Mouse (Mus musculus): Measurements from ENCODE around the gene Bcl9. TPM values are rescaled to one million over a fixed set of nuclear protein-coding genes. Genes with fewer than 3 reads are reported as not detected.

Bcl9 gene
- polyA plus RNA-seq, 1 experiment: 22.7 TPM

- Histone ChIP-seq H3K27ac (ENCODE audit: insufficient read depth, low read length) (no peak overlapping the region), H3K4me3 (replicated peaks; ENCODE audit: insufficient read depth, low read depth, low read length) (no peak overlapping the region), H3K27me3 (ENCODE audit: control insufficient read depth, insufficient read depth, low read length) (no peaks in the 10 kb centered on the region), H3K4me1 (ENCODE audit: control insufficient read depth, insufficient read depth, low read length) (peaks cover 7% of the 10 kb centered on the region; the same call in 1 of the 2 replicates)
- WGBS: 81% methylated on average over 15 of the region's 15 CpGs
- DNase-seq: no peak
- TF ChIP-seq POLR2A (IDR thresholded peaks at IDR 0.05; ENCODE audit: borderline replicate concordance, insufficient read depth, low read length) (no peak), CTCF (IDR thresholded peaks at IDR 0.05; ENCODE audit: borderline replicate concordance, insufficient read depth, low read depth, low read length) (no peak)
Observed at GRCm38 (mm10) chr3:97265667-97266415, 31.9 kb downstream of the Bcl9 start.

GRCm38 (mm10) chr3:97262235-97262634 lies 35.5 kb downstream of the Bcl9 start:
- TF ChIP-seq CTCF (IDR thresholded peaks at IDR 0.05; ENCODE audit: borderline replicate concordance, insufficient read depth, low read depth, low read length) (no peak), POLR2A (IDR thresholded peaks at IDR 0.05; ENCODE audit: borderline replicate concordance, insufficient read depth, low read length) (no peak)
- no peak overlapping the region for H3K4me3 ChIP-seq (replicated peaks; ENCODE audit: insufficient read depth, low read depth, low read length)
- 100% methylated on average over 1 of the region's 1 CpGs for WGBS
- H3K27ac ChIP-seq (ENCODE audit: insufficient read depth, low read length): no peak overlapping the region
- no peaks in the 10 kb centered on the region for H3K27me3 ChIP-seq (ENCODE audit: control insufficient read depth, insufficient read depth, low read length)
- peaks cover 4% of the 10 kb centered on the region; the same call in 1 of the 2 replicates for H3K4me1 ChIP-seq (ENCODE audit: control insufficient read depth, insufficient read depth, low read length)
- no peak for DNase-seq

GRCm38 (mm10) chr3:97255706-97256339 lies 41.9 kb downstream of the Bcl9 start:
- 68% methylated on average over 9 of the region's 9 CpGs for WGBS
- no peak overlapping the region for H3K4me3 ChIP-seq (replicated peaks; ENCODE audit: insufficient read depth, low read depth, low read length)
- no peak for TF ChIP-seq POLR2A (IDR thresholded peaks at IDR 0.05; ENCODE audit: borderline replicate concordance, insufficient read depth, low read length)
- no peak for TF ChIP-seq CTCF (IDR thresholded peaks at IDR 0.05; ENCODE audit: borderline replicate concordance, insufficient read depth, low read depth, low read length)
- no peaks in the 10 kb centered on the region for H3K27me3 ChIP-seq (ENCODE audit: control insufficient read depth, insufficient read depth, low read length)
- DNase-seq: no peak
- H3K27ac ChIP-seq (ENCODE audit: insufficient read depth, low read length): no peak overlapping the region
- peaks cover 2% of the 10 kb centered on the region; the same call in 1 of the 2 replicates for H3K4me1 ChIP-seq (ENCODE audit: control insufficient read depth, insufficient read depth, low read length)

GRCm38 (mm10) chr3:97254861-97255465 lies 42.8 kb downstream of the Bcl9 start:
- 60% methylated on average over 5 of the region's 5 CpGs for whole genome bisulfite sequencing

GRCm38 (mm10) chr3:97253823-97254600 lies 43.7 kb downstream of the Bcl9 start:
- no peak for DNase-seq
- H3K27me3 ChIP-seq (ENCODE audit: control insufficient read depth, insufficient read depth, low read length): no peaks in the 10 kb centered on the region
- peaks cover 2% of the 10 kb centered on the region; the same call in 1 of the 2 replicates for H3K4me1 ChIP-seq (ENCODE audit: control insufficient read depth, insufficient read depth, low read length)
- H3K27ac ChIP-seq (ENCODE audit: insufficient read depth, low read length): no peak overlapping the region
- no peak overlapping the region for H3K4me3 ChIP-seq (replicated peaks; ENCODE audit: insufficient read depth, low read depth, low read length)
- TF ChIP-seq CTCF (IDR thresholded peaks at IDR 0.05; ENCODE audit: borderline replicate concordance, insufficient read depth, low read depth, low read length) (no peak), POLR2A (IDR thresholded peaks at IDR 0.05; ENCODE audit: borderline replicate concordance, insufficient read depth, low read length) (no peak)
- 60% methylated on average over 9 of the region's 9 CpGs for WGBS

More at GRCm38 (mm10) chr3:97254861-97255465, 42.8 kb downstream of the Bcl9 start:
- no peak overlapping the region for H3K27ac ChIP-seq (ENCODE audit: insufficient read depth, low read length)
- no peak overlapping the region for H3K4me3 ChIP-seq (replicated peaks; ENCODE audit: insufficient read depth, low read depth, low read length)
- peaks cover 2% of the 10 kb centered on the region; the same call in 1 of the 2 replicates for H3K4me1 ChIP-seq (ENCODE audit: control insufficient read depth, insufficient read depth, low read length)
- no peaks in the 10 kb centered on the region for H3K27me3 ChIP-seq (ENCODE audit: control insufficient read depth, insufficient read depth, low read length)
- no peak for DNase-seq
- no peak for TF ChIP-seq CTCF (IDR thresholded peaks at IDR 0.05; ENCODE audit: borderline replicate concordance, insufficient read depth, low read depth, low read length)
- TF ChIP-seq POLR2A (IDR thresholded peaks at IDR 0.05; ENCODE audit: borderline replicate concordance, insufficient read depth, low read length): no peak

DNA sequence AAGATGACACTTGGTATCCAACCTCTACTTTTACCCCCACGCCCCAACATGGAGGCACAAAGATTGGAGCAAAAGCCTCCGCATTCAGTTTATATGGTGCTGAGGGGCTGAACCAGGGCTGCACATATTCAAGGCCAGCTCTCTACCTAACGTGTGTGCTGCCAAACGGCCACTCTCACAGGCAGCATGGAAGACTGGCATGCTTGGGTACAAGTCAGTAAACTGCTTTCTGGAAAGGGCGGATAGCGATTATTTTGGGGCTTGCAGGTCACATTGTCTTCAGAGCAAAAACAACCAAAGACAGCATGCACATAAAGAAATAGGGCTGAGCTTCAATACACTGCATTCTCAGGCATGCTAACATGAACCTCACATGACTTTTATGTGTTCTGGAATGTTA lies 44.8 kb downstream of the Bcl9 start:
- H3K27ac ChIP-seq (ENCODE audit: insufficient read depth, low read length): no peak overlapping the region
- no peak for DNase-seq
- H3K27me3 ChIP-seq (ENCODE audit: control insufficient read depth, insufficient read depth, low read length): no peaks in the 10 kb centered on the region
- no peak overlapping the region for H3K4me3 ChIP-seq (replicated peaks; ENCODE audit: insufficient read depth, low read depth, low read length)
- peaks cover 2% of the 10 kb centered on the region; the same call in 1 of the 2 replicates for H3K4me1 ChIP-seq (ENCODE audit: control insufficient read depth, insufficient read depth, low read length)
- TF ChIP-seq CTCF (IDR thresholded peaks at IDR 0.05; ENCODE audit: borderline replicate concordance, insufficient read depth, low read depth, low read length) (no peak), POLR2A (IDR thresholded peaks at IDR 0.05; ENCODE audit: borderline replicate concordance, insufficient read depth, low read length) (no peak)
- WGBS: 82% methylated on average over 6 of the region's 6 CpGs

- Histone ChIP-seq H3K4me3 (replicated peaks; ENCODE audit: insufficient read depth, low read depth, low read length) (no peak overlapping the region), H3K27me3 (ENCODE audit: control insufficient read depth, insufficient read depth, low read length) (no peaks in the 10 kb centered on the region), H3K4me1 (ENCODE audit: control insufficient read depth, insufficient read depth, low read length) (no peaks in the 10 kb centered on the region; the same call in 1 of the 2 replicates), H3K27ac (ENCODE audit: insufficient read depth, low read length) (no peak overlapping the region)
- DNase-seq: no peak
- no peak for TF ChIP-seq POLR2A (IDR thresholded peaks at IDR 0.05; ENCODE audit: borderline replicate concordance, insufficient read depth, low read length)
- TF ChIP-seq CTCF (IDR thresholded peaks at IDR 0.05; ENCODE audit: borderline replicate concordance, insufficient read depth, low read depth, low read length): no peak
- 80% methylated on average over 10 of the region's 10 CpGs for WGBS
Observed at GRCm38 (mm10) chr3:97242629-97243167, 55.0 kb downstream of the Bcl9 start.

All from cerebellum, adult 2 months (tissue).